Mouse (Mus musculus): ENCODE measurements around the gene Ebf1.

DNA sequence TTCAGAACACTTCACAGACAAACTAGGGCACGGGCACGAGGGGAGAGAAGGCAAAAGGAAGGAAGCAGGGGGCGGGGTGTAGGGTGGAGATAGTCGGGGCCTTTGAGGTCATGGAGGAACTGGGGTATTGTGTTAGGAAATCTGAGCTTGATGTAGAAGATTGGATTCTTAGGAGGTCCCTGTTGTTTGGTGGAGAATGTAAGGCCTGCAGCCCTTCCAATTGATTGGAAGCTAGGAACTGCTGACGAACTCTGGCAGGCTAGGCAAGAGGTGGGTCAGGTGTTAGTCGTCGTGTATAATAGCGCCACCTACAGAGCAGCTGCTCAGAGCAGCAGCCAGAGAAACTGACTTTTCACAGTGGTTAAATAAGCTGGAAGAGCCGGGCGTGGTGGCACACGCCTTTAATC lies 35.8 kb upstream of the Ebf1 start:
- TF ChIP-seq CTCF (IDR thresholded peaks at IDR 0.05 in 2 of 3, conservative IDR thresholded peaks at IDR 0.05 in 1 of 3; ENCODE audit: control insufficient read depth in 1 of 3, insufficient read depth in 1 of 3, low read depth in 2 of 3, low read length in 3 of 3, poor library complexity in 1 of 3, severe bottlenecking in 1 of 3) = peak; percentile 37 to 62 (median 62)
- TF ChIP-seq POLR2A (IDR thresholded peaks at IDR 0.05; ENCODE audit: control insufficient read depth in 1 of 2, insufficient read depth in 1 of 2, low read depth in 1 of 2, low read length in 2 of 2, poor library complexity in 1 of 2) = no peak
- no peak for TF ChIP-seq MXI1 (IDR thresholded peaks at IDR 0.05; ENCODE audit: low read depth, low read length)
- no peak for TF ChIP-seq EP300 (IDR thresholded peaks at IDR 0.05; ENCODE audit: low read depth in 1 of 2, low read length in 2 of 2)
- no peak for TF ChIP-seq SIN3A (IDR thresholded peaks at IDR 0.05; ENCODE audit: low read length)
- TF ChIP-seq POLR2AphosphoS5 (IDR thresholded peaks at IDR 0.05; ENCODE audit: borderline replicate concordance, low read depth, low read length) = no peak
- no peak for TF ChIP-seq NELFE (IDR thresholded peaks at IDR 0.05; ENCODE audit: low read depth, low read length)
- no peak for TF ChIP-seq GATA1 (IDR thresholded peaks at IDR 0.05; ENCODE audit: low read depth, low read length)
- TF ChIP-seq RCOR1 (IDR thresholded peaks at IDR 0.05; ENCODE audit: low read depth, low read length) = no peak

Measured in MEL (cell line).